34 mouse cellular contexts compared by ENCODE assay signal in the genomic region with DNA sequence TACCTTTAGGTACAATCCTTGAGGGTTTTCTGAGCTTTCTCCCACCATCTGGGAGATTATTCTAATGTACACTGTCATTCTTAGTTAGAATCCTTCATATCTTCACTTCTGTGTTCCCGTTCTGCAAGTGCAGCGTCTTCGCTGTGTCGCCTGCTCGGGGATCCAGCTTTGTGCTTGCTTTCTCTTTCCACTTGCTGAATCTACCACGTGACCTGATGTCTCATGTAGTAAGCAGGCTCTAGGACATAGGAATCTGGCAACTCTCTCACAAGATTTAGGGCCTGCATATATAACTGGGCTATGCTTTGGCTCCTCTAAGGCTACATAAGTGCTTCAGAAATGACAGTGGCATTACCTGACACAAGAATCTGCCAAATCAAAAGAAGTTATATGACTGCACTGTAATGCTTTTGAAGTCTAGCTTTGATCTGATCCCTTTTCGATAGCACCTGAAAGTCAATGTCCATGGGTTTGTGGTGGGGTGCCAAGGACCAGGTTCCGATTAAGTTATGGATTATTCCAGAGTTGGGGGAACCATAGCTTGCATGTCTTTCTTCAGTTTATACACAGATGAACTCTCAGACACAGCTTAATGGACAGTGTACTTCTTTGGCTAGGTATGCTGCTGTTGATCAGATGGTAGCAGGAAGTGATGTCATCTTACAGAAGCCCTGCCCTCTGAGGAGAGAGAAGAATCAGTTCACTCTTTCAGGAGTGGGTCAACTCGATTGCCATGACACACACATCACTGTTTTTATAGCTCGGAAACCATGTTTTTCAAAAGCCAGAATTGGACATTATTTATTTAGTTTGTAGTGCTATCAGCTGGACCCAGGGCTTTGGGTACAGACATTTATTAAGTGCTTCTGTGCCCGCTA. TPM values are rescaled to one million over a fixed set of nuclear protein-coding genes. Genes with fewer than 3 reads are reported as not detected.
DNase-seq lines count a peak whose midpoint lies in the region; ATAC-seq and TF ChIP-seq lines count a peak whose summit lies in the region.
"Had no signal": no experiment of that assay in that cellular context is flagged by ENCODE, and none has a peak within 500 bp of the region (broad histone marks: within the 10 kb centered on the region; RNA-seq: fewer than 3 reads in every experiment).

No protein-coding gene starts in this region.

- WGBS in kidney, embryonic 15.5 days = 93% methylated on average over 11 of the region's 11 CpGs
- 93% methylated on average over 11 of the region's 11 CpGs for whole genome bisulfite sequencing in forebrain, embryonic 12.5 days

- no peak overlapping the region for H3K4me3 ChIP-seq in gastrocnemius, adult 2 months
- no peak overlapping the region for H3K4me3 ChIP-seq in kidney, embryonic 15.5 days (replicated peaks)
- no peak overlapping the region for H3K4me3 ChIP-seq in forebrain, embryonic 12.5 days (replicated peaks)
- H3K4me3 ChIP-seq: embryonic facial prominence, embryonic 10.5 days; embryonic facial prominence, embryonic 15.5 days; forebrain, embryonic 13.5 days; heart, adult 2 months; heart, embryonic 12.5 days; hindbrain, embryonic 13.5 days; midbrain, embryonic 13.5 days; stomach, embryonic 15.5 days had no signal

- H3K9me3 ChIP-seq in kidney, embryonic 15.5 days (replicated peaks) = no peaks in the 10 kb centered on the region
- no peaks in the 10 kb centered on the region for H3K9me3 ChIP-seq in forebrain, embryonic 12.5 days
- H3K9me3 ChIP-seq: embryonic facial prominence, embryonic 10.5 days; embryonic facial prominence, embryonic 15.5 days; forebrain, embryonic 13.5 days; heart, embryonic 12.5 days; hindbrain, embryonic 13.5 days; midbrain, embryonic 13.5 days; stomach, embryonic 15.5 days had no signal

- no peaks in the 10 kb centered on the region for H3K4me1 ChIP-seq in kidney, embryonic 15.5 days
- no peaks in the 10 kb centered on the region for H3K4me1 ChIP-seq in forebrain, embryonic 12.5 days
- H3K4me1 ChIP-seq: embryonic facial prominence, embryonic 10.5 days; embryonic facial prominence, embryonic 15.5 days; forebrain, embryonic 13.5 days; heart, embryonic 12.5 days; hindbrain, embryonic 13.5 days; midbrain, embryonic 13.5 days; stomach, embryonic 15.5 days had no signal

- no peak for DNase-seq in gastrocnemius, adult 2 months
- no peak for DNase-seq in gastrocnemius, postnatal 25 days
- no peak for DNase-seq in kidney, adult 8-10 months
- peak; percentile 72 for DNase-seq in naive thymus-derived CD4-positive, alpha-beta T cell, adult 2 months (ENCODE audit: low read depth)
- DNase-seq: adrenal gland, adult 2 months; cerebellum, adult 2 months; cerebellum, postnatal 14 days; gastrocnemius, postnatal 14 days; heart, adult 2 months; heart, postnatal 4 days; layer of hippocampus, adult 9-11 months; liver; lung, adult 2 months; lung, postnatal 10 days; right cerebral cortex, postnatal 14 days had no signal

- TF ChIP-seq CTCF in gastrocnemius, adult 2 months (IDR thresholded peaks at IDR 0.05) = no peak

- H3K36me3 ChIP-seq in kidney, embryonic 15.5 days = peaks cover 84% of the 10 kb centered on the region
- H3K36me3 ChIP-seq in forebrain, embryonic 12.5 days (replicated peaks) = peaks cover 34% of the 10 kb centered on the region

- no peak overlapping the region for H3K9ac ChIP-seq in kidney, embryonic 15.5 days
- no peak overlapping the region for H3K9ac ChIP-seq in forebrain, embryonic 12.5 days
- H3K9ac ChIP-seq: embryonic facial prominence, embryonic 15.5 days; forebrain, embryonic 13.5 days; heart, embryonic 12.5 days; hindbrain, embryonic 13.5 days; liver, embryonic 14.5 days; midbrain, embryonic 13.5 days; stomach, embryonic 15.5 days had no signal

- no peak overlapping the region for H3K4me2 ChIP-seq in kidney, embryonic 15.5 days
- H3K4me2 ChIP-seq in forebrain, embryonic 12.5 days = no peak overlapping the region
- H3K4me2 ChIP-seq: embryonic facial prominence, embryonic 15.5 days; forebrain, embryonic 13.5 days; heart, embryonic 12.5 days; hindbrain, embryonic 13.5 days; midbrain, embryonic 13.5 days; stomach, embryonic 15.5 days had no signal

- H3K27me3 ChIP-seq in kidney, embryonic 15.5 days = no peaks in the 10 kb centered on the region
- H3K27me3 ChIP-seq in forebrain, embryonic 12.5 days = no peaks in the 10 kb centered on the region
- H3K27me3 ChIP-seq: embryonic facial prominence, embryonic 15.5 days; forebrain, embryonic 13.5 days; heart, embryonic 12.5 days; hindbrain, embryonic 13.5 days; midbrain, embryonic 13.5 days; stomach, embryonic 15.5 days had no signal

- H3K27ac ChIP-seq in gastrocnemius, adult 2 months = peak overlapping the region; percentile 85
- H3K27ac ChIP-seq in kidney, embryonic 15.5 days = peak overlapping the region; percentile 70
- no peak overlapping the region for H3K27ac ChIP-seq in forebrain, embryonic 12.5 days
- H3K27ac ChIP-seq: embryonic facial prominence, embryonic 10.5 days; embryonic facial prominence, embryonic 15.5 days; forebrain, embryonic 13.5 days; hindbrain, embryonic 13.5 days; liver, embryonic 14.5 days; macrophage; midbrain, embryonic 13.5 days; stomach, embryonic 15.5 days had no signal

- ATAC-seq in kidney, embryonic 15.5 days (replicated peaks; ENCODE audit: low FRiP score) = no peak
- peak; percentile 76 for ATAC-seq in CD4-positive, CD25-positive, alpha-beta regulatory T cell, adult 4 months
- ATAC-seq in forebrain, embryonic 12.5 days (ENCODE audit: low FRiP score) = no peak
- ATAC-seq: forebrain, embryonic 13.5 days; midbrain, embryonic 13.5 days had no signal

- intact Hi-C loops in gastrocnemius, adult 2 months (cut with DNase I) = no loop called here

RNA-seq across cellular contexts. Expression of a gene that starts 23.0 kb away (rescaled TPM):
- total RNA-seq in gastrocnemius, adult 2 months (2021) = 10 to 100 TPM; 38.8 to 58.6 TPM
- 10 to 100 TPM; 40.0 to 41.4 TPM for total RNA-seq in gastrocnemius, postnatal 25 days (2021)
- 45.2 and 48.1 TPM in 2 replicates for polyA plus RNA-seq in kidney, embryonic 15.5 days (2015; fragmentation: Nextera tagmentation; extraction: Ambion mirVana)
- polyA plus RNA-seq in CD4-positive, CD25-positive, alpha-beta regulatory T cell, adult 4 months (2017; shearing (Covaris generic)) = 100 to 1,000 TPM; 158 to 204 TPM
- 23.8 and 24.8 TPM in 2 replicates for polyA plus RNA-seq in forebrain, embryonic 12.5 days (2016; fragmentation: Nextera tagmentation; extraction: Ambion mirVana)

RNA-seq across cellular contexts. Expression of a gene that starts 38.5 kb away (rescaled TPM):
- not detected for total RNA-seq in gastrocnemius, adult 2 months (2021)
- not detected for total RNA-seq in gastrocnemius, postnatal 25 days (2021)
- not detected in 2 replicates for polyA plus RNA-seq in kidney, embryonic 15.5 days (2015; fragmentation: Nextera tagmentation; extraction: Ambion mirVana)
- polyA plus RNA-seq in CD4-positive, CD25-positive, alpha-beta regulatory T cell, adult 4 months (2017; shearing (Covaris generic)) = under 1 TPM in 1 of 2 experiments, not detected in 1; 0.16 TPM
- polyA plus RNA-seq in forebrain, embryonic 12.5 days (2016; fragmentation: Nextera tagmentation; extraction: Ambion mirVana) = not detected in 2 replicates
- total RNA-seq: gastrocnemius, postnatal 14 days; heart, adult 2 months; heart, postnatal 4 days; left cerebral cortex, postnatal 10 days; megakaryocyte-erythroid progenitor cell, adult 5-6 weeks had no signal
- polyA plus RNA-seq: adrenal gland, adult 2 months; cerebellum, adult 2 months; cortical plate, adult 2 months; embryonic facial prominence, embryonic 10.5 days; forebrain, embryonic 13.5 days; heart, embryonic 12.5 days; heart, postnatal 0 days; hindbrain, embryonic 13.5 days; intestine, embryonic 14.5 days; kidney, embryonic 14.5 days; limb, embryonic 11.5 days; liver, embryonic 14.5 days; macrophage; midbrain, embryonic 13.5 days had no signal
